Mouse (Mus musculus) liver, embryonic 14.5 days (tissue): Measurements from ENCODE around the gene Ankrd7. TPM values are rescaled to one million over a fixed set of nuclear protein-coding genes. Genes with fewer than 3 reads are reported as not detected.

Experiments
- ATAC-seq: fragments of 200-750 bp; cut with Nextera tagmentation; 2 replicates; pipeline ENCODE4 v1.8.0; 2017; ENCODE audit warnings: moderate number of reproducible peaks, mild to moderate bottlenecking, moderate library complexity; ENCODE audit not compliant: insufficient read depth
- DNase-seq, 3 experiments: peaks; one replicate each; pipeline ENCODE4 v3.0.0-alpha.2; 2012 to 2013; ENCODE audit warnings: low read depth in 3 of 3, low spot score in 3 of 3
- H3K27ac ChIP-seq: fragments of 300-500 bp; sonication (generic); 2 replicates; pipeline ENCODE4 v1.5.1; 2014; ENCODE audit warnings: moderate library complexity, mild to moderate bottlenecking, control low read depth, inconsistent platforms
- H3K27me3 ChIP-seq: fragments of 300-500 bp; sonication (generic); 2 replicates; pipeline ENCODE4 v1.6.1; 2014; ENCODE audit warnings: mild to moderate bottlenecking, low read length, moderate library complexity; ENCODE audit not compliant: control insufficient read depth, insufficient read depth
- H3K36me3 ChIP-seq: fragments of 300-500 bp; sonication (generic); replicated peaks from 2 replicates; pipeline ENCODE4 v1.6.1; 2014; ENCODE audit warnings: low read depth; ENCODE audit not compliant: control insufficient read depth, insufficient read depth
- H3K4me1 ChIP-seq, 2 experiments: fragments of 200-500 bp in 1 of 2; fragments of 300-500 bp in 1 of 2; sonication (generic) in 1 of 2; replicated peaks; 2 replicates each; pipeline ENCODE4 v1.6.1; 2012 to 2014; ENCODE audit warnings: antibody characterized with exemption in 1 of 2, inconsistent platforms in 1 of 2, low read length in 1 of 2; ENCODE audit not compliant: control insufficient read depth in 2 of 2, insufficient read depth in 2 of 2
- H3K4me2 ChIP-seq: fragments of 300-500 bp; sonication (generic); 2 replicates; pipeline ENCODE4 v1.6.1; 2014; ENCODE audit warnings: low read depth, mild to moderate bottlenecking, control low read depth, moderate library complexity
- H3K4me3 ChIP-seq, 2 experiments: fragments of 200-500 bp in 1 of 2; fragments of 300-500 bp in 1 of 2; sonication (generic) in 1 of 2; 2 replicates each; pipeline ENCODE4 v1.5.1; 2012 to 2014; ENCODE audit warnings: low read depth in 2 of 2, low read length in 2 of 2, mild to moderate bottlenecking in 2 of 2, control low read depth in 1 of 2, inconsistent platforms in 1 of 2, moderate library complexity in 1 of 2; ENCODE audit not compliant: insufficient read depth in 1 of 2
- H3K9ac ChIP-seq: fragments of 300-500 bp; sonication (generic); replicated peaks from 2 replicates; pipeline ENCODE4 v1.6.1; 2014; ENCODE audit warnings: mild to moderate bottlenecking, control low read depth, moderate library complexity
- H3K9me3 ChIP-seq: fragments of 300-500 bp; sonication (generic); 2 replicates; pipeline ENCODE4 v1.6.1; 2016; ENCODE audit warnings: low read length, mixed read lengths; ENCODE audit not compliant: control insufficient read depth
- CTCF ChIP-seq: IDR thresholded peaks from 2 replicates; pipeline ENCODE4 v1.5.1; 2016; ENCODE audit warnings: antibody characterized with exemption, low read depth, control low read depth
- EP300 ChIP-seq: IDR thresholded peaks from 2 replicates; pipeline ENCODE4 v1.6.1; 2016; ENCODE audit warnings: antibody characterized with exemption, low read depth
- WGBS: fragments of 180-500 bp; shearing (Covaris S2); extraction: QIAGEN DNeasy Blood & Tissue Kit; methylation state at CpG from one replicate; pipeline ENCODE4 v1.1.7; 2014; ENCODE audit not compliant: insufficient replicate concordance; 5-methylcytosine and 5-hydroxymethylcytosine counted together
- polyA plus RNA-seq, 2 experiments: library from polyadenylated mRNA; depleted of rRNA in 1 of 2; stranded (reverse) in 1 of 2; unstranded in 1 of 2; fragments of >200 nt; fragmentation: Nextera tagmentation in 1 of 2; extraction: Ambion mirVana in 1 of 2; gene quantifications; 2 replicates each; pipeline versions ENCODE4 v1.2.1 to v1.2.3; 2012 to 2014

Ankrd7 gene
- polyA plus RNA-seq, 2 experiments = 0.02 TPM; not detected in 1

GRCm38 (mm10) chr6:18894142-18894541 is 28.0 kb downstream of the Ankrd7 start:
- no peaks in the 10 kb centered on the region for H3K27me3 ChIP-seq
- H3K36me3 ChIP-seq = no peaks in the 10 kb centered on the region
- no peak for ATAC-seq
- no peak overlapping the region for H3K4me2 ChIP-seq
- no peak for DNase-seq
- no peak overlapping the region for H3K4me3 ChIP-seq
- H3K4me1 ChIP-seq = no peaks in the 10 kb centered on the region
- H3K9ac ChIP-seq = no peak overlapping the region
- no peak overlapping the region for H3K27ac ChIP-seq
- TF ChIP-seq EP300 (no peak), CTCF (no peak)
- H3K9me3 ChIP-seq = no peaks in the 10 kb centered on the region

- Histone ChIP-seq H3K4me2 (no peak overlapping the region), H3K4me3 (no peak overlapping the region), H3K9ac (no peak overlapping the region), H3K9me3 (no peaks in the 10 kb centered on the region), H3K4me1 (no peaks in the 10 kb centered on the region), H3K27me3 (no peaks in the 10 kb centered on the region), H3K27ac (no peak overlapping the region), H3K36me3 (no peaks in the 10 kb centered on the region)
- 62% methylated on average over 2 of the region's 2 CpGs for WGBS
- ATAC-seq (no peak), DNase-seq (no peak)
- TF ChIP-seq CTCF (no peak), EP300 (no peak)
Measured at GRCm38 (mm10) chr6:18907173-18907572, 41.1 kb downstream of the Ankrd7 start.

DNA sequence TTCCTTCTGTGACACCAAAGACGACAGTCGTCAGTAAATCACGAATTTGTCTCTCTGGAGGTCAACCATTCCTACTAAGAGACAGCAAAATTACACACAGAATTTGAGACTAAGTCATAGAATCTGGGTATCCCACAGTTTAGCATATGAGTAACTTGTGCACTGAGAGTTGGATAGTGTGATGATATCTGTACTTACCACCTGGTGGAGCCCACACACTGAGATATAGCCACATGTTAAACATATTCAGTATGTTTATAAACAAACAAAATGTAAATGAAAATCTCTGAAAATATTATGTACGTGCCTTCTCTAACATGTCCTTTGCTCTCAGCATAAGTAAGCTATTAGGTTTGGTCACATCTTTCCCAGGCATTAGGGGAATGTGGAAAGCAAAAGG is 47.1 kb downstream of the Ankrd7 start:
- Histone ChIP-seq H3K4me2 (no peak overlapping the region), H3K4me1 (no peaks in the 10 kb centered on the region), H3K9me3 (no peaks in the 10 kb centered on the region), H3K27ac (no peak overlapping the region), H3K9ac (no peak overlapping the region), H3K4me3 (no peak overlapping the region), H3K27me3 (no peaks in the 10 kb centered on the region), H3K36me3 (no peaks in the 10 kb centered on the region)
- 51% methylated on average over 4 of the region's 4 CpGs for WGBS
- ATAC-seq (no peak), DNase-seq (no peak)
- TF ChIP-seq EP300 (no peak), CTCF (no peak)

- H3K36me3 ChIP-seq = no peaks in the 10 kb centered on the region
- no peak for DNase-seq
- no peak for ATAC-seq
- TF ChIP-seq CTCF = no peak
- no peak for TF ChIP-seq EP300
- no peaks in the 10 kb centered on the region for H3K9me3 ChIP-seq
- no peaks in the 10 kb centered on the region for H3K4me1 ChIP-seq
- no peak overlapping the region for H3K4me2 ChIP-seq
- 69% methylated on average over 4 of the region's 4 CpGs for WGBS
- H3K27me3 ChIP-seq = no peaks in the 10 kb centered on the region
- H3K9ac ChIP-seq = no peak overlapping the region
- H3K4me3 ChIP-seq = no peak overlapping the region
- H3K27ac ChIP-seq = no peak overlapping the region
Measured at GRCm38 (mm10) chr6:18916021-18916420, 49.9 kb downstream of the Ankrd7 start.

- Histone ChIP-seq H3K27me3 (no peaks in the 10 kb centered on the region), H3K36me3 (no peaks in the 10 kb centered on the region), H3K4me3 (no peak overlapping the region), H3K4me1 (no peaks in the 10 kb centered on the region), H3K4me2 (no peak overlapping the region), H3K9ac (no peak overlapping the region), H3K9me3 (no peaks in the 10 kb centered on the region), H3K27ac (no peak overlapping the region)
- 77% methylated on average over 4 of the region's 4 CpGs for WGBS
- TF ChIP-seq EP300 (no peak), CTCF (no peak)
- DNase-seq (no peak), ATAC-seq (no peak)
Measured at GRCm38 (mm10) chr6:18916471-18916870, 50.4 kb downstream of the Ankrd7 start.

Other genes starting within 250 kb of the Ankrd7 start
- 44.7 and 49.5 TPM in 2 replicates for gene Lsm8, start 17.7 kb upstream of the Ankrd7 start, polyA plus RNA-seq (2012; rRNA removed)
- gene Lsm8, start 17.7 kb upstream of the Ankrd7 start, polyA plus RNA-seq (2014; fragmentation: Nextera tagmentation; extraction: Ambion mirVana) = 89.3 and 89.7 TPM in 2 replicates